Mouse (Mus musculus) ES-E14 (cell line): Measurements from ENCODE around the gene Ywhaq. TPM values are rescaled to one million over a fixed set of nuclear protein-coding genes. Genes with fewer than 3 reads are reported as not detected.

Experiments
- DNase-seq: peaks from one replicate; pipeline ENCODE4 v3.0.0-alpha.2; 2013; ENCODE audit warnings: low read depth, low spot score
- H3K27ac ChIP-seq: 2 replicates; pipeline ENCODE4 v1.5.1; 2012; ENCODE audit warnings: low read depth, mild to moderate bottlenecking, low read length, moderate library complexity, mixed read lengths; ENCODE audit not compliant: poor library complexity, insufficient read depth, severe bottlenecking
- H3K36me3 ChIP-seq: 2 replicates; pipeline ENCODE4 v1.6.1; 2012; ENCODE audit warnings: mild to moderate bottlenecking, low read length, moderate library complexity, mixed read lengths; ENCODE audit not compliant: control insufficient read depth, poor library complexity, insufficient read depth, severe bottlenecking
- H3K4me1 ChIP-seq, 2 experiments: fragments of 150-350 bp in 1 of 2; sonication (generic) in 1 of 2; 2 replicates each; pipeline ENCODE4 v1.6.1; 2012; ENCODE audit warnings: low read length in 2 of 2, mild to moderate bottlenecking in 1 of 2, mixed read lengths in 1 of 2; ENCODE audit not compliant: control insufficient read depth in 2 of 2, insufficient read depth in 2 of 2, poor library complexity in 1 of 2
- H3K4me3 ChIP-seq, 2 experiments: fragments of 150-350 bp in 1 of 2; sonication (generic) in 1 of 2; 2 replicates each; pipeline ENCODE4 v1.5.1; 2012; ENCODE audit warnings: low read length in 2 of 2, low read depth in 1 of 2, mild to moderate bottlenecking in 1 of 2, mixed read lengths in 1 of 2; ENCODE audit not compliant: insufficient read depth in 1 of 2, poor library complexity in 1 of 2, severe bottlenecking in 1 of 2
- H3K9ac ChIP-seq: 2 replicates; pipeline ENCODE4 v1.6.1; 2012; ENCODE audit warnings: low read depth, mild to moderate bottlenecking, low read length, mixed read lengths; ENCODE audit not compliant: poor library complexity, insufficient read depth, severe bottlenecking
- H3K9me3 ChIP-seq: fragments of 150-350 bp; sonication (generic); 2 replicates; pipeline ENCODE4 v1.6.1; 2012; ENCODE audit warnings: low read depth, mild to moderate bottlenecking, low read length; ENCODE audit not compliant: control insufficient read depth, insufficient read depth
- CHD2 ChIP-seq: IDR thresholded peaks from 2 replicates; pipeline ENCODE4 v1.6.1; 2014; ENCODE audit warnings: mild to moderate bottlenecking, low read depth, low read length, inconsistent platforms
- HCFC1 ChIP-seq: IDR thresholded peaks from 2 replicates; pipeline ENCODE4 v1.6.1; 2012; ENCODE audit warnings: low read length, inconsistent platforms, borderline replicate concordance; ENCODE audit not compliant: insufficient read depth
- MAFK ChIP-seq: IDR thresholded peaks from 2 replicates; pipeline ENCODE4 v1.6.1; 2014; ENCODE audit warnings: mild to moderate bottlenecking, low read depth, low read length, inconsistent platforms; ENCODE audit not compliant: insufficient read depth
- ZC3H11A ChIP-seq: IDR thresholded peaks from 2 replicates; pipeline ENCODE4 v1.6.1; 2012; ENCODE audit warnings: low read depth, mild to moderate bottlenecking, inconsistent platforms, low read length, borderline replicate concordance
- ZNF384 ChIP-seq: IDR thresholded peaks from 2 replicates; pipeline ENCODE4 v1.6.1; 2012; ENCODE audit warnings: low read depth, low read length, inconsistent platforms
- in situ Hi-C, 2 experiments: fragments of 600-800 bp; cut with MboI; formaldehyde crosslinking; loops; one replicate each; pipeline ENCODE4 v1.15.1; 2025; ENCODE audit warnings: low sequenced_read_pairs in 2 of 2, inconsistent platforms in 1 of 2; ENCODE audit not compliant: unreplicated experiment in 2 of 2
- total RNA-seq: library from RNA; depleted of rRNA; stranded (reverse); fragments of 300-350 nt; gene quantifications from 2 replicates; pipeline ENCODE4 v1.2.3, GENCODE M21; 2012; rRNA removed

Ywhaq gene
- total RNA-seq, 1 experiment, result 596 TPM

DNA sequence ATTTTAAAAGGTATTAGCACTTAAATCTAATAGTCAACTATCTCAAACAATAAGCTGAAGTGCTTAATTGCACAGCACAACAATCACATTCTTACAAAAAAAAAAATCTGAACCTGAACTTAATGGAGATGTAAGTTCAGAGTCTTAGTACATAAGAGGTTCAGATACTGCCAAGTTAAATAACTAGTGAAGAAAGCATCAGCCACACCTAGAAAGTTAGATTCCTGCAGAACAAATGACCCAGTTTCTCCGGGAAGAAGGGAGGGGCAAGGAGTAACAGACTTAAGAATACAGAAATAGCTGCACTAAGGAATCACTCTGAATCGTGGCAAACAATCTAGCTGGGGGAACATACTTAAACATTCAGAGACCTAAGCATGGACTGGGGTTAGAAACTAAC, 54.8 kb downstream of the Ywhaq start:
- Histone ChIP-seq H3K4me3 (no peak overlapping the region), H3K36me3 (no peaks in the 10 kb centered on the region; the same call in none of the 2 replicates), H3K27ac (no peak overlapping the region), H3K9ac (no peak overlapping the region), H3K9me3 (no peaks in the 10 kb centered on the region), H3K4me1 (peaks cover 0 to 4% of the 10 kb centered on the region in 2 experiments; a peak in 1 of 4 replicates)
- TF ChIP-seq MAFK (no peak), CHD2 (no peak), ZNF384 (no peak), ZC3H11A (no peak), HCFC1 (no peak)
- in situ Hi-C loops, result no loop called here
- no peak for DNase-seq

DNA sequence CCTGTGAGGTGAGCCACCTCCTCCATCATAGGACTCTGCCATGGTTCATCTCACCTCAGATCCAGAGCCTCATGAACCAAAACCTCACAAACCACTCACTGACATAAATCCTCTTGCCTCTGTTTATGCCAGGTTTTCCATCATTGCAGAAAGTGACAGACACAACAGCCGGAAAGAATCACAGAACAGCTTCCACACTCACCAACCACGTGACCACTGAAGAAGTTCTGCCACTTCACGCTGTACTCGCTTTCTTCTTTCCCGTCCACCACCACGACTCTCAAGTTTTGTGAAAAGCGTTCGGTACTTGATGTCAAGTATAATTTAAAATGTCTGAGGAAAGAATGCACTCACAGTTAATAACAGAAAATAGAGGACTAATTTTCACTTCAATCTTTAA, 63.8 kb downstream of the Ywhaq start:
- H3K36me3 ChIP-seq, result peaks cover 5% of the 10 kb centered on the region
- no peaks in the 10 kb centered on the region for H3K9me3 ChIP-seq

DNA sequence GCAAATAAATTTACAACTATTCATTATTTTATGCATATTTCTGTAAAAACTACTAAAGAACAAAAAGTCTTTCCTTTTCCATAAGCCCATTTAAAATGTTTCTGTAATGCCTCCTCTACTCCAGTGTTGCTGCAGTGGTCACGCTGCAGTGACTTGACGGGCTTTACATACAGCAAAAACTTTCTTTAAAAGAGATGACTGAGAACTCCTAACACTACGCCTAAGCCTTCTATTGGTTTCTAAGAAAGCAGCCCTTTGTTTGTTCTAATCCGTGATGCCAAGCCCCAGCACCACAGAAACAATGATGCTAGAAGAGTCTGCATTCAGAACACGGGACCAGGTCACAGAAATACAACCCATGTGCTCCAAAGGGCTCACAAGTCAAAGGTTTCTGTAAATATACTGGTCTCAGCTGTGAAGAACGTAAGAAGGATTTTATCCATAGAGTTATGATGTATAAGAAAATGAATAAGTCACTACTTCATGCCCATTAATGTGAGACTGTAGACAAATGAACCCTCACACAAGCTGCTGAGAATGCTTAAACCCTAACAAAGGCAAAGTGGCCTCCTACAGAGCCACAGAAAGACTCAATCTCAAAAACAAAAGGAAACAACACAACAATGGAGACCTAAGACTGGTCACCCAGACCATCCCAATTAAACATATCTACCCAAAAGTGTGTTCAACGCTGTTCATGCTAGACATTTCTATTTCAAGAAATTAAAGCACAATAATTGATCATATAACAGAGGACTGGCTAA, 67.1 kb downstream of the Ywhaq start:
- no peak overlapping the region for H3K4me3 ChIP-seq
- no peaks in the 10 kb centered on the region for H3K9me3 ChIP-seq
- TF ChIP-seq ZNF384, result 0 out of 2 replicates have a peak, but pooled peaks have one; percentile 5
- no peak for TF ChIP-seq MAFK
- no peak overlapping the region for H3K9ac ChIP-seq
- DNase-seq, result no peak
- H3K27ac ChIP-seq, result no peak overlapping the region
- in situ Hi-C loops, result no loop called here
- peaks cover 0 to 2% of the 10 kb centered on the region in 2 experiments; a peak in 1 of 4 replicates for H3K4me1 ChIP-seq
- peaks cover 5% of the 10 kb centered on the region for H3K36me3 ChIP-seq

More for the DNA sequence above, 63.8 kb downstream of the Ywhaq start:
- H3K9ac ChIP-seq, result no peak overlapping the region
- in situ Hi-C loops, result no loop called here
- H3K27ac ChIP-seq, result no peak overlapping the region
- no peak for DNase-seq
- no peak for TF ChIP-seq MAFK
- no peak for TF ChIP-seq ZC3H11A
- no peak for TF ChIP-seq HCFC1
- TF ChIP-seq CHD2, result no peak
- no peak for TF ChIP-seq ZNF384
- H3K4me3 ChIP-seq, result no peak overlapping the region
- H3K4me1 ChIP-seq, result peaks cover 0 to 2% of the 10 kb centered on the region in 2 experiments; a peak in 1 of 4 replicates

DNA sequence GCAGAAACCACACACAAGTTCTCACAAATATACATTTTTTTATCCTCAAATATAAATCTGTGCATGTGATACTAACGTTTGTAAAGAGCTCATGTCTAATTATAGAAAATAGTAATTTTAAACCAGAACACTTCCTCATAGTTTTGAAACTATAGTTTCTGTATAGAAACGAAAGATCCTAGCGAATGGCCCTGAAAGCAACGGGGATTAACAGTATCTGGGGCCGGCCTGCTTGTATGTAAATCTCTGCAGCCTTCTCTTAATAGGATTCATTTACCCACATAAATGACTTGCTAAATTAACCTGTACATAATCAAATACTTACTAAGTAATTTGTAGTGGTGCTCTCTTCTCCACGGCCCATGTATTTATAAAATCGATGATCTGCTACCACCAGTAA, 70.5 kb downstream of the Ywhaq start:
- Histone ChIP-seq H3K9me3 (no peaks in the 10 kb centered on the region), H3K9ac (no peak overlapping the region), H3K4me1 (peaks cover 0 to 2% of the 10 kb centered on the region in 2 experiments; a peak in 1 of 4 replicates), H3K4me3 (no peak overlapping the region), H3K27ac (no peak overlapping the region), H3K36me3 (no peaks in the 10 kb centered on the region; the same call in none of the 2 replicates)
- DNase-seq, result no peak
- no peak for TF ChIP-seq ZNF384
- no peak for TF ChIP-seq ZC3H11A
- in situ Hi-C loops, result no loop called here

DNA sequence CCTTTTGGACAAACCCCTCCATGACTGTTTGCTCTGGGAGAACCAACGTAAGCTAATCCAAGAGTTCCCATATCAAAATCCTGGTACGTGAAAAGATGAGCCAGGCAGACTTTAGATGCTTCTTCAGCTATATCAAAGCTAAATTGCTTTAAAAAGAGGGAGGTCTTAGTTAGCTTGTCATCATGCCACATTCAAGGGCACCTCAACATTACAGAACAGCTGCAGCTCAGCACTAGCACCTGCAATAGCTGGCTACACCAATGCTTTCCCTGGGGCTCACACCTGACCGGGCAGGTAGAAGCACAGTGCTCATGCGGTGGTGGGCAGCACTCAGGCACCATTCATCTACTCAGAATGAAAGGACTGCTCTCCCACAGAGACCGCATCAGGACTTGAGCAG, 76.8 kb downstream of the Ywhaq start:
- in situ Hi-C loops, result no loop called here
- TF ChIP-seq MAFK, result no peak
- TF ChIP-seq ZNF384, result no peak
- TF ChIP-seq ZC3H11A, result no peak
- TF ChIP-seq CHD2, result no peak
- Histone ChIP-seq H3K4me3 (no peak overlapping the region), H3K9me3 (no peaks in the 10 kb centered on the region), H3K4me1 (no peaks in the 10 kb centered on the region), H3K9ac (no peak overlapping the region), H3K36me3 (peaks cover 7% of the 10 kb centered on the region; the same call in 1 of the 2 replicates), H3K27ac (no peak overlapping the region)
- no peak for DNase-seq

Other genes starting within 250 kb of the Ywhaq start
- gene Cpsf3, start 132.2 kb downstream of the Ywhaq start, total RNA-seq, result 49.6 and 57.5 TPM in 2 replicates
- gene Itgb1bp1, start 131.4 kb downstream of the Ywhaq start, total RNA-seq, result 17.3 and 24.3 TPM in 2 replicates
- gene Iah1, start 101.2 kb downstream of the Ywhaq start, total RNA-seq, result 24.2 and 29.3 TPM in 2 replicates
- 56.7 and 77.3 TPM in 2 replicates for gene Adam17, start 44.0 kb downstream of the Ywhaq start, total RNA-seq